Mouse (Mus musculus) spleen, adult 2 months (tissue): ENCODE data around the gene Rbfox1.

Source experiments
- CTCF ChIP-seq: fragments of 200-500 bp; IDR thresholded peaks from 2 replicates; pipeline ENCODE4 v1.5.1; 2011; ENCODE audit warnings: mild to moderate bottlenecking, inconsistent platforms; ENCODE audit not compliant: insufficient read depth, insufficient read length, insufficient replicate concordance; ENCODE audit errors: extremely low read depth
- POLR2A ChIP-seq: fragments of 200-500 bp; IDR thresholded peaks from 2 replicates; pipeline ENCODE4 v1.6.1; 2011; ENCODE audit warnings: low read depth, low read length, inconsistent platforms

DNA sequence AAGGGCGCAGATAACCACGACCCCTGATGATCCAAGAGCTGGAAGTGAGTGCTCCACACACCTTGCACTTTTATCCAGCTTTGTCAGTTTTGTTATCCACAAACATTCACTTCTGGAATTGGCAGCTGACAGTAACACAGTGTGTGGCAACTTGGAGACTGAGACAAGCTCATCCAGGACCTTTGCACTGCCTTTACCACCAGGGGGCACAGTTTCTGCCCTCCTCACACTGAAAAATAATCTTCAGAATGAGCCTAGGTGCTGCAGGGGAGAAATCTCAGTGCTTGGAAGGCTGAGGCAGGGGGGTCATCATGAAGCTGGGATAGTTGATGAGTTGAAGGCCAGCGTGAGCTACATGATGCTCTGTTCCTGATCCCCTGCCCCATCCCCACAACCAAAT is 570.2 kb downstream of the Rbfox1 start:
- TF ChIP-seq CTCF (no peak), POLR2A (no peak)
